ENCODE assay signal across 16 mouse cellular contexts in genomic region chr6:90560390-90561058, GRCm38 (mm10). TPM values are rescaled to one million over a fixed set of nuclear protein-coding genes. Genes with fewer than 3 reads are reported as not detected.
A peak's percentile ranks its signal among the peaks of the same experiment; 100 is the strongest.
DNase-seq lines count a peak whose midpoint lies in the region; ATAC-seq and TF ChIP-seq lines count a peak whose summit lies in the region.
"Had no signal": no experiment of that assay in that cellular context is flagged by ENCODE, and none has a peak within 500 bp of the region (broad histone marks: within the 10 kb centered on the region; RNA-seq: fewer than 3 reads in every experiment).

No protein-coding gene starts in this region.

- H3K79me3 ChIP-seq in C2C12 (ENCODE audit: low read depth): no peaks in the 10 kb centered on the region

- H3K27ac ChIP-seq in intestine, embryonic 15.5 days: peak overlapping the region; percentile 55
- no peak overlapping the region for H3K27ac ChIP-seq in intestine, postnatal 0 days (ENCODE audit: low read depth, low read length)
- H3K27ac ChIP-seq in midbrain, embryonic 13.5 days: peak overlapping the region; percentile 69
- H3K27ac ChIP-seq: embryonic facial prominence, embryonic 13.5 days; limb, embryonic 13.5 days had no signal

- no peak overlapping the region for H3K4me2 ChIP-seq in intestine, embryonic 15.5 days (replicated peaks)
- H3K4me2 ChIP-seq in intestine, postnatal 0 days (replicated peaks; ENCODE audit: low read depth): no peak overlapping the region
- no peak overlapping the region for H3K4me2 ChIP-seq in midbrain, embryonic 13.5 days (replicated peaks)
- H3K4me2 ChIP-seq: embryonic facial prominence, embryonic 13.5 days; limb, embryonic 13.5 days; lung, embryonic 14.5 days had no signal

- H3K4me1 ChIP-seq in intestine, embryonic 15.5 days (replicated peaks): no peaks in the 10 kb centered on the region; the same call in 1 of the 2 replicates
- peaks cover 7% of the 10 kb centered on the region for H3K4me1 ChIP-seq in intestine, postnatal 0 days (replicated peaks; ENCODE audit: control insufficient read depth, insufficient read depth, low read length)
- H3K4me1 ChIP-seq in midbrain, embryonic 13.5 days (replicated peaks): peaks cover 26% of the 10 kb centered on the region
- H3K4me1 ChIP-seq: embryonic facial prominence, embryonic 13.5 days; limb, embryonic 13.5 days had no signal

- no peak overlapping the region for H3K4me3 ChIP-seq in intestine, embryonic 15.5 days (replicated peaks)
- H3K4me3 ChIP-seq in intestine, postnatal 0 days (ENCODE audit: low read depth, low read length): no peak overlapping the region
- H3K4me3 ChIP-seq in C2C12 (ENCODE audit: insufficient read depth, poor library complexity, severe bottlenecking): no peak overlapping the region
- H3K4me3 ChIP-seq in midbrain, embryonic 13.5 days (replicated peaks): no peak overlapping the region
- H3K4me3 ChIP-seq: embryonic facial prominence, embryonic 13.5 days; limb, embryonic 13.5 days had no signal

- no peaks in the 10 kb centered on the region for H3K36me3 ChIP-seq in intestine, embryonic 15.5 days
- H3K36me3 ChIP-seq in intestine, postnatal 0 days (ENCODE audit: control insufficient read depth, insufficient read depth): no peaks in the 10 kb centered on the region
- no peaks in the 10 kb centered on the region for H3K36me3 ChIP-seq in C2C12 (ENCODE audit: control insufficient read depth, insufficient read depth)
- no peaks in the 10 kb centered on the region for H3K36me3 ChIP-seq in midbrain, embryonic 13.5 days
- H3K36me3 ChIP-seq: embryonic facial prominence, embryonic 13.5 days; limb, embryonic 13.5 days had no signal

- H3ac ChIP-seq in C2C12 (ENCODE audit: control insufficient read depth, insufficient read length, low read depth): no peak overlapping the region

- no peak for DNase-seq in layer of hippocampus, postnatal 10 days (ENCODE audit: low spot score in 2 of 2)
- no peak for DNase-seq in layer of hippocampus, adult 9-10 months (ENCODE audit: low spot score)
- DNase-seq in testis, postnatal 14 days (ENCODE audit: low spot score): no peak
- DNase-seq: adrenal gland, postnatal 36 days; cerebellum, adult 8-10 months; heart, adult 11 months; heart, postnatal 14 days; layer of hippocampus, adult 9-11 months had no signal

- ATAC-seq in intestine, embryonic 15.5 days: peak; percentile 21
- ATAC-seq in intestine, postnatal 0 days: no peak
- ATAC-seq in granulocyte monocyte progenitor cell, adult 5-6 weeks (replicated peaks; ENCODE audit: poor library complexity, severe bottlenecking): peak; percentile 27; the same call in 1 of the 2 replicates
- no peak for ATAC-seq in midbrain, embryonic 13.5 days

- no peak overlapping the region for H3K9ac ChIP-seq in intestine, embryonic 15.5 days
- H3K9ac ChIP-seq in intestine, postnatal 0 days (ENCODE audit: low read depth, low read length): no peak overlapping the region
- no peak overlapping the region for H3K9ac ChIP-seq in midbrain, embryonic 13.5 days (replicated peaks)
- H3K9ac ChIP-seq: embryonic facial prominence, embryonic 13.5 days; limb, embryonic 13.5 days; lung, embryonic 14.5 days had no signal

- H3K27me3 ChIP-seq in intestine, embryonic 15.5 days (replicated peaks): no peaks in the 10 kb centered on the region
- H3K27me3 ChIP-seq in intestine, postnatal 0 days (replicated peaks; ENCODE audit: control insufficient read depth, insufficient read depth, low read length): no peaks in the 10 kb centered on the region
- peaks cover 7% of the 10 kb centered on the region for H3K27me3 ChIP-seq in C2C12 (ENCODE audit: control insufficient read depth, insufficient read depth, insufficient read length)
- no peaks in the 10 kb centered on the region; the same call in 1 of the 2 replicates for H3K27me3 ChIP-seq in midbrain, embryonic 13.5 days
- H3K27me3 ChIP-seq: embryonic facial prominence, embryonic 13.5 days; limb, embryonic 13.5 days had no signal

- H3K79me2 ChIP-seq in C2C12 (ENCODE audit: control insufficient read depth, insufficient read depth): no peaks in the 10 kb centered on the region

- 48% methylated on average over 3 of the region's 3 CpGs for WGBS in intestine, embryonic 15.5 days
- 35% methylated on average over 3 of the region's 3 CpGs for WGBS in intestine, postnatal 0 days
- 90% methylated on average over 3 of the region's 3 CpGs for WGBS in midbrain, embryonic 13.5 days

- no peak for TF ChIP-seq CTCF in intestine, postnatal 0 days (IDR thresholded peaks at IDR 0.05; ENCODE audit: low read depth)
- TF ChIP-seq CTCF in C2C12 (IDR thresholded peaks at IDR 0.05; ENCODE audit: control insufficient read depth, insufficient read depth, insufficient read length): no peak

- no peaks in the 10 kb centered on the region for H3K9me3 ChIP-seq in intestine, embryonic 15.5 days
- no peaks in the 10 kb centered on the region for H3K9me3 ChIP-seq in intestine, postnatal 0 days (ENCODE audit: control insufficient read depth)
- H3K9me3 ChIP-seq in midbrain, embryonic 13.5 days: no peaks in the 10 kb centered on the region
- H3K9me3 ChIP-seq: embryonic facial prominence, embryonic 13.5 days; limb, embryonic 13.5 days had no signal

TF ChIP-seq in C2C12, 6 proteins besides CTCF, POLR2A, EP300 and RAD21:
- TF ChIP-seq USF1 (IDR thresholded peaks at IDR 0.05; ENCODE audit: low read depth) (peak; percentile 76), MYOG (IDR thresholded peaks at IDR 0.05; ENCODE audit: control insufficient read depth, extremely low read depth, insufficient read length) (no peak)

RNA-seq across cellular contexts. Expression of gene Slc41a3, which starts 44.0 kb away (rescaled TPM):
- polyA plus RNA-seq in intestine, embryonic 15.5 days (2015; fragmentation: Nextera tagmentation; extraction: Ambion mirVana): 5.1 and 5.7 TPM in 2 replicates
- polyA plus RNA-seq in intestine, postnatal 0 days (2015; fragmentation: Nextera tagmentation; extraction: Ambion mirVana): 8.8 and 10.0 TPM in 2 replicates
- 0.97 TPM for polyA plus RNA-seq in C2C12 (2012; fragmentation: generic; extraction: Trizol)
- 2.9 and 5.5 TPM in 2 replicates for total RNA-seq in granulocyte monocyte progenitor cell, adult 5-6 weeks (2014; fragmentation: Nextera tagmentation)
- 1.9 and 2.3 TPM in 2 replicates for total RNA-seq in granulocyte monocyte progenitor cell, adult 5-6 weeks (2017)
- 3.3 and 3.6 TPM in 2 replicates for polyA plus RNA-seq in midbrain, embryonic 13.5 days (2015; fragmentation: Nextera tagmentation; extraction: Ambion mirVana)
- total RNA-seq in layer of hippocampus, postnatal 10 days (2021): 1 to 10 TPM; 8.2 TPM

Comparison
In these comparisons a context has a peak if more than half of its experiments do, and no peak if none do; other contexts are left out.
1. ATAC-seq: peak in intestine, embryonic 15.5 days (single experiment) and granulocyte monocyte progenitor cell, adult 5-6 weeks (single experiment); none in intestine, postnatal 0 days (single experiment) and midbrain, embryonic 13.5 days (single experiment).